Mouse (Mus musculus) right cerebral cortex, adult 18-20 months (tissue): ENCODE results near the gene Kirrel2.

ENCODE experiments used
- DNase-seq: peaks from one replicate; pipeline ENCODE4 v3.0.0; 2022; ENCODE audit warnings: mixed read lengths

Gene Kirrel2

DNA sequence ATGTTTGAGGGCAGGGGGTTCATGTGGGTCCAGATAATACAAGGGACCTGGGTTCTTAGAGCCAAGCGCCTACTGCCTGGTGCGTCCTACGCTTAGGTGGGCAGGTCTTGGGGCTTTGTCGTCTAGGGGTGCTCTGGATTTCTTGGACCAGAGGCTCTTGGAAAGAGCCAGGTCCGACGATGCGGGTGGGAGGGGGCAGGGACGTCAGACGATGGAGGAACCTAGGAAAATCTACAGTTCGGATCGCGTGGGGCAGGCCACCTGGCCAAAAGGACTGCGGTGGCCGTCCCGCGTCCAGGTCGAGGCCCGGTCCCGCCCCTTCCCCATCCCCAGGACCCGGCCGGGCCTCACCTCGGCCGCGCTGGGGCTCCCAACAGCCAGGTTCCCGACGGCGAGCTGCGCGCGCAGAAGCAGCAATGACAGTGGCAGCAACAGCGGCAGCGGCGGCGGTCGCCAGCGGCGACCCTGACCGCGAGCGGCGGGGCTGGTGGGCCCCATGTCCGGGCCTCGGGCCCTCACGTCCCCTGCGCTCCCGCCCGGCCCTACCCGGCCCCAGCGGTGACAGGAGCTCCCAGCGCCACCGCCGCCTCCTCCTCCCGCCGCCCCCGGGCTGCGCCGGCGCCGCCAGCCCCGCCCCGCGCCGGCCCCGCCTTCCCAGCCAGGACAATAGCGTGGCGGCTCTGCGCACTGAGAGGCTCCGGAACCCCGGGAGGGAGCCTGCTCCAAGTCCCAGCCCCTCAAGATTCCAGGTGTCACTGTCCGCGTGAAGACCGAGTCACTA is 12.3 kb downstream of the Kirrel2 start, which contains the start of gene Aplp1:
Gene Aplp1, minus strand, starts transcription at position 565 of the 781 bp plus-strand sequence.
- peak; percentile 90 for DNase-seq

DNA sequence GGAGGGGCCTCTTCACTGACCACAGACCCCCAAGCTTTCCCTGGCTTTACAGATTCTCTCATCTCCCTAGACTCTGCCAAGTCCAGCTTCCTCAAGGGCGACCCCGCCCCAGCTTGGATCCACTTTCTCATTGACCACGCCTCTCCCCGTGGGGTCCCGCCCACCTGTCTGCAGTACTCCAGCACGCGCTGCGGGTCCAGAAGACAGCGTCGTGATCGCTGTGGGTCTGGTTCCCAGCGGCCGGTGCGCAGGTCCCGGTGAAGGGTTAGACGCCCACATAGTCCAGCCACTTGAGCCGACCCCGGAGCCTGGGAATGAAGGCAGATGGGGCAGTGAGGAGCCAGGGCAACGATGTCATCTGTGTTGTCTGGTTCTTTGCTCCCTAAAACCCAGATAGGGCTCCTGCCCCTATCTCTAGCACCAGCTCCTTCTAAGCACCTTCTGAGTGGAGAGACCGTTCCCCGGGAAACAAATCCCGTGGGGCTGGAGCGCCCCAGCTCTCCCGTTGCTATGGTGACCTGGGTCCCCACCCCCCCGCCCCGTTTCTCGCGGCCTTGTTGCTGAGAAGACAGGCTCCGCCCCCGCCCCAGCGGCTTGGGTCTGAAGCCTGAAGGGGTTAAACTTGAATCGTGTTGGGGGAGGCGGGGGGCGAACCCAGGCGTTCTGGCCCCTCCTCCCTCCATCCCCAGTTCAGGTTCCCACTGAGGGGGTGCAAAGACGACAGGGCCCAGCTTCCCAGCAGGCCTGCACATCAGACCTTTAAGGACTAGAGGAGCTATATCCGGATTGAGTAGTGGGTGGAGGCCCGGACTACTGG is 13.1 kb downstream of the Kirrel2 start:
- DNase-seq: peak; percentile 83

DNA sequence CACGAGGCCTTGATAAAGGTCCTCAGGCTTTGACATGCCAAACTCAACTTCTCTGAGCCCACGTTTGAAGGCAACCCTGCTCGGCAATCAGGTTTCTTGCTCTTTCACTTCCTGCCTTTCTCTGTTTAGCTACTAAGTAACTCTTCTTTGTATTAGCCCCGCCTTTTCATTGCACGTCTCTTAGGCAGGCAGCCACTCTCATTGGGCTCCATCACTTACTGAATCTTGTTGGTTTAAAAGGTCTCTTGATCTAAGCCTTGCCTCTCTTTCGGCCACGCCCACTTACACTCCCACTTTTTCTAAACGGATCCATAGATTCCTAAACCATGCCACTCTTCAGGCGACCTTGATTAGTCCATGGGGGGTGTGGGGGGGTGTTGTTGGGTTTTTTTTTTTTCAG is 13.8 kb downstream of the Kirrel2 start:
- DNase-seq: no peak

DNA sequence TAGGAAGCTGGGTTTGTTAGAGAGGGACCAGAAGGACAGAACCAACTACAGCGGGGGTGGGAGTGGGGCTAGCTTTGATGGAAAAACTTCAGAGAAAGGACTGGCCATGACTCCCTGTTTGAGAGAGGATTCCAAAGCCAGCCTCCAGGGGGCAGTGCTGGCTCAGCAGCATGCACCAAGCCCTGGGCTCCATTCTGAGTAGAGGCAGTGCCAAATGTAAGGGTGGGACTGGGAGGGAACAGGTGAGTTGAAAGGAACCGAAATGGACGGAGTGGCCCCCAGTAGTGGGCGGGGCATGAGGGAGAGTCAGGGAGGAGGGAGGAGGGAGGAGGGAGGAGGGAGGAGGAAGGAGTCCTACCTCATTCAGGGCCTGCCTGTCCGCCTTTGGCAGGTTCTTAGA is 16.8 kb downstream of the Kirrel2 start:
- DNase-seq: peak; percentile 55

- no peak for DNase-seq
These were observed 17.8 kb downstream of the Kirrel2 start for GRCm38 (mm10) chr7:30439734-30440133.

- no peak for DNase-seq
These were observed 20.6 kb downstream of the Kirrel2 start for GRCm38 (mm10) chr7:30436879-30437278.

DNA sequence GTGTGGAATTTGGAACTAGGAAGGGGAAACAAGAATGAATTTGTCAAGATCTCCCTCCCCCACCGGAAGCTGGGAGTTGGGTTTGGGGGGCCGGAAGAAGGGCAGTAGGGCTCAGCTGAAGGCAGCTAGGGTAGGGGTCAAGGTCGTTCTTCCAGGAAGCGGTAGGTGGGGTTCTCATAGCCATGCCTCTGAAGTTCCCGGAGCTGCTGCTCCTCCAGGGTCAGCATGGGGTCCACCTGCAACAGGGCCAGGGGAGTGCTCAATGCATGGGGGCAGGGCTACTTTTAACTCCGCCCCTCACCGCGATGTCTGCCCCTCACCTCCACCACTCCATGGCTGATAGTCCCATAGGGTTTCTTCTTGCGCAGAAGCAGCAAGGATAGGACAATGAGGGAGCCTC is 22.3 kb downstream of the Kirrel2 start:
- DNase-seq: no peak

DNA sequence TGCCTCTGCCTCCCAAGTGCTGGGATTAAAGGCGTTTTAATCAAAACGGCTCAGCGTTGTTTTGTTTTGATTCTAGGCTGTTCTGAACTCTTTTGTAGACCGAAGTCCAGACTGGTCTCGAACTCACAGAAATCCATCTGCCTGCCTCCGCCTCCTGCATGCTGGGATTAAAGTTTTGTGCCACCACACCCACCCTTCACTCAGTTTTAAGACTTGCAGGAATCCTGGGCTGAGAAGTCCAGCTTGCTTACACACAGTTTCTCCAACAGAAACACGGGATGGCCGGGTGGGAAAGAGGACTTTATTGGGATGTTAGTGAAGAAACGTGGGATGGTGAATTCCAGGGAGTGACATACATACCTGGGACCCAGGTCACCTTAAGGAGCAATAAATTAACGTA is 22.8 kb downstream of the Kirrel2 start:
- no peak for DNase-seq

- no peak for DNase-seq
These were observed 23.3 kb downstream of the Kirrel2 start for GRCm38 (mm10) chr7:30434238-30434637.

- peak; percentile 93 for DNase-seq
These were observed 25.7 kb downstream of the Kirrel2 start for GRCm38 (mm10) chr7:30431793-30432192.

DNA sequence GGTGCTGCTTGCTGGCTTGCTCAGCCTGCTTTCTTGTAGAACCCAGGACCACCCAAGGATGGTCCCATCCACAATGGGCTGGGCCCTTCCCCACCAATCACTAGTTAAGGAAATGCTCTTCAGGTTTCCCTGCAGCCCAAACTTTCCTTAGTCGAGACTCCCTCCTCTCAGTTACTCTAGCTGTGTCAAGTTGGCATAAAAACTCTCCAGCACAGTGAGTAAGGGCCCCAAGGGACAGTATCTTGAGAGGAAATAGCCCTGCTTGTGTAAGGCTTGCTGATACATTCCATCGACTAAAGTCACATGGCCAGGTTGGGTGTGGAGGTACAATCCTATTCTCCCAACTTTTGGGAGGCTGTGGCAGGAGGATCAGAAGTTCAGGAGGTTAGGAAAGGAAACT is 27.3 kb downstream of the Kirrel2 start:
- no peak for DNase-seq

DNA sequence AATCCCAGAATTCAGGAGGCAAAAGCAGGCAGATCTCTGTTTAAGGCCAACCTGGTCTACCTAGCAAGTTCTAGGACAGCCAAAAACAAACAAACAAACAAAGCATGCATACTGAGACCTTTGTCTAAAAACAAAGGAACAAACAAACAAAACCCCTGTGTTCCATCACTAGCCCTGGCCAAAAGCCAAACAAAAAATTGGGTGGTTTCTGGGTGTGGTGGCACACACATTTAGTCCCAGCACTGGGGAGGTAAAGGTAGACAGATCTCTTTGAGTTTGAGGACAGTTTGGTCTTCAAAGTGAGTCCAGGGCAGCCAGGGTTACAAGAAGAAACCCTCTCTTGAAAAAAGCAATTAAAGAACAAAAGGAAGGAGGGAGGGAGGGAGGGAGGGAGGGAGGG is 28.2 kb downstream of the Kirrel2 start:
- DNase-seq: no peak

DNA sequence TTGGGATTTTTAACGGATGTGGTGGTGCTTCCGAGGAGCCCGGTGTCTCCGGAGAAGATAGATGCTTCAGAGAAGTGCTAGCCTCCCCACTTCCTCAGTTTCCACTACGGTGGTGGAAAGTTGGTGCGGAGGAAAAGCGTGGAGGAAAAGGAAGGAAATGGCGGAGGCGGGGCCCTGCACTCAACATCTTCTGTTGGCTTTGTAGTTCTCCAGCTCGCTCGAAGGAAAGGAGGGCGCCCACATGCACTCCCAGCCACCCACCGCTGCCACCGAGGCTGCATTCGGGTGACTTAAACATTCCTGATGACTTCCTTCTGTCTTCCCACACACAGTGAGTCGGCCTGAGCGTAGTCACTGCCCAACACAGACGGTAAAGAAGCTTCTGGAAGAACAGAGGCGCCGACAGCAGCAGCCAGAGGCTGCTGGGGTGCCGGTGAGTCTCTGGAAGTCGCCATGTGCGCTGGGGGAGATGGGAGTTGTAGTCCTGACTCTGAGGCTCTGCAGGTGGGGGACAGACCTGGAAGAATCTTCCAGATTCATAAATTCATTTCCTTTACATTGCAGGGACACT is 34.3 kb downstream of the Kirrel2 start:
- DNase-seq: peak; percentile 83

DNA sequence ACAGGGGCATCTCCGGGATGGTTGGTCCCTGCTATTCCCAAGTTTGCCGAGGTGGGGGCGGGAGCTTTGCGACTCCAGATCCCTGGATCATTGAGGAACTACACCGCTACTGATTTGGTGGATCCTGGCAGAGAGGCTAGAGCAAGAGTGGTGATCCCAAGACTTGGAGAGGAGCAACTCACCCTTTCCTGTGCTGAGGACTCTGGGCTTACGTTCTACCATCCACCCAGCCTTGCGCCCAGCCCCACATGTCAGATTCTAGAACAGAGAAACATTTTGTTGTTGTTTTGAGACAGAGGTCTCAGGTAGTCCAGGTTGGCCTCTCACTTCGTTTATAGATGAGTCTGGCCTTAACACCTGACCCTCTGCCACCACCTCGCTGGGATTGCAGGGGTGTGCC is 34.9 kb downstream of the Kirrel2 start:
- no peak for DNase-seq

DNA sequence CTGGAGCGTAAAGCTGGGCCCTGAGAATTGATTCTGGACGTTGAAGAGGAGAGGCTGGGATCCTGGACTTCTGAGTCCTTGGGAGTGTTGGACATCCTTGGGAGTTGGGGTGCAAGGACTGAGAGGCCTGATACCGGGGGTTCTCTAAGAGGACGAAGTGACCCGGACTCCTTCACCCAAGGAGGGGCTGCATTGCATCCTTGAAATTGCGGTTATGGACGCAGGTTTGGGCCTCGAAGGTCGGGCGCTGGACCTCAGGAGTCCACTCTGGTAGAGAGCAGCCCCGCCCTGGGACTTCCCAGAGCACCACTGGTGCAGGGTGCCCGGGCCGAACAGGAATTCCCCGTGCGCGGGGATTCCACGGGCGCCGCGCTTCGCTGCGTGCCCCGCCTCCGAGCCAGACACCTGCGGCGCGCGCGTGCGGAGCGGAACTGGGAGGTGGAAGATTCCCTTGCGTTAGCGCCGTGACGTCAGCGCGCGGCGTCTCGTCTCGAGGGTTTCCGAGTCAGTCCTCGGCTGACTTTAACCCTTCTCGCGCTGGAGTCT is 35.5 kb downstream of the Kirrel2 start:
- DNase-seq: peak; percentile 96

DNA sequence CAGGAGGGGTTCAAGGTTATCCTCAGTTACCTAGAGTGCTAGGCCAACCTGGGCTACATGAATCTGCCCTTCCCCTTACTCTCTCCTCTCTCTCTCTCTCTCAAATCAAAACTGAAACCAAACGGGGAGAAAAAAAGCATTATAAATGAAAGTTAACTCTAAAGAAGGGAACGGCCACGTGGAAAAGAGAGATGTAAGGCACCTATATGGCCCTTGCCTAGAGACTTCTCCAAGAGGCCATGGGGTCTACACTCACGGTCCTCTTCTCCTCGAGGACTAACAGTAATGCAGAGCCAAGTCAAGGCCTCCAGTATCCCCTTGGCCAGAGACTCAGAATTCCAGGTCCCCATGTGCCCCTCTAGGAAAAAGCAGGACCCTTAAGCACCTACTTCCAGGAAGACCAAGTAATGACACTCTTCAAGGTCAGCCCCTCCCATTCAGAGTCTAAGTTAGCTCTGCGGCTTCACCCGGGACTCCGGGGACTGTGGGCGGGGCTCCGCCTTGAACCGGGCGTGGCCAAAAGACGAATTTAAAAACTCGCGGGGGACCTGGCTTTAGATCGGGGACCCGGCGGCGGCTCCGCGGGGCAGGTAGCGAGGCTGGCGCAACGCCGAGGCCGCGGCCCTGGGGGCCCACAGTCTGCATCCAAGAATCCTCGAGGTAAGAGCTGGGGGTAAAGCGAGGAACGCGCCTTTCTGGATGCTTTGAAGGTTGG is 36.2 kb downstream of the Kirrel2 start, which contains the start of gene Nfkbid:
Gene Nfkbid, plus strand, starts transcription at position 558 of the 715 bp plus-strand sequence.
- peak; percentile 67 for DNase-seq

GRCm38 (mm10) chr7:30420673-30421072 is 36.8 kb downstream of the Kirrel2 start:
- DNase-seq: no peak

- DNase-seq: no peak
These were observed 37.7 kb downstream of the Kirrel2 start, which contains the start of gene Hcst for GRCm38 (mm10) chr7:30419561-30420499. Gene Hcst (minus strand): TSS chr7:30419854.

DNA sequence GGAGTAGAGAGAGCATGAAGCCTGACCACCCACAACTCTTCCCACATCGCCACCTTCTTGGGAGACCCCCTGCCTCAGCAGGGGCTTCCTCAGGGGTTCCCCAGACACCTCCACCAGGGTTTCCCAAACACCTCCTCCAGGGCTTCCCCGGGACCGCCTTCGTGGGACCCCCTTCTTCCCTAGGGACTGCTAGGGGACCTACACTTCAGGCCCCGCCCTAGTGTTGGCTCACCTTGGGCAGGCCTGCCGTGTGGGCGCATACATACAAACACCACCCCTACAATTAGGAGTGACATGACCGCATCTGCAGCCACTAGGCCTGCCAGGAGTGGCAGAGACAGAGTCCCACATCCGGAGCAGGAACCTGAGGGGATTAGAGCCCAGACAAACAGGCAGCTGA is 39.6 kb downstream of the Kirrel2 start:
- no peak for DNase-seq

GRCm38 (mm10) chr7:30413596-30413995 is 43.9 kb downstream of the Kirrel2 start, which contains the start of gene Tyrobp:
Gene Tyrobp (plus strand): TSS chr7:30413760.
- no peak for DNase-seq

DNA sequence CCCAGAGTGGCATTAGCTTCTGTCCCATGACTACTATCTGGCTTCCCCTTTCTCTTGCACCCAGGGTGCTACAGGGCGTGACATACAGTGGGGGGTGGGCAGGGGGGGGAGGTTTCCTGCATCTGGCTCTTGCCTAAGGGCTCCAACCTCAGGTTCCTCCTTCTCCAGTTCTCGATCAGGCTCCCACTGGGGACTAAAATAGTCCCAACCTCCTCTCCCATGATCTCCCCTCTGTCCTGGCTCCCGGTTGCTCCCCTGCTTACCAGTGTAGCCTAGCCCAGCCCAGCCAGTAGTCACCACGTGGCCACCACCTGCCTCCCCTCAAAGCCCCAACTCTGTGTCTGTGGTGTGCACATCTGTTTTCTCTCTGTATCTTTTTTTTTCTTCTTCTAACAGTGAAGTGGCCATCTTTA is 44.7 kb downstream of the Kirrel2 start:
- no peak for DNase-seq
